Mouse (Mus musculus) lung, embryonic 16.5 days (tissue): ENCODE measurements around the gene Sept7. TPM values are rescaled to one million over a fixed set of nuclear protein-coding genes. Genes with fewer than 3 reads are reported as not detected.

Source experiments
- ATAC-seq: fragments of 200-750 bp; cut with Nextera tagmentation; 2 replicates; pipeline ENCODE4 v1.8.0; 2017; ENCODE audit warnings: low read depth, mild to moderate bottlenecking, moderate library complexity
- H3K27ac ChIP-seq: fragments of 300-500 bp; sonication (generic); 2 replicates; pipeline ENCODE4 v1.5.1; 2014; ENCODE audit warnings: mild to moderate bottlenecking, control low read depth, low read length
- H3K27me3 ChIP-seq: fragments of 300-500 bp; sonication (generic); 2 replicates; pipeline ENCODE4 v1.6.1; 2014; ENCODE audit warnings: low read depth, low read length, mixed read lengths; ENCODE audit not compliant: control insufficient read depth, insufficient read depth
- H3K36me3 ChIP-seq: fragments of 300-500 bp; sonication (generic); 2 replicates; pipeline ENCODE4 v1.6.1; 2014; ENCODE audit warnings: low read length; ENCODE audit not compliant: control insufficient read depth, insufficient read depth
- H3K4me1 ChIP-seq: fragments of 300-500 bp; sonication (generic); replicated peaks from 2 replicates; pipeline ENCODE4 v1.6.1; 2014; ENCODE audit warnings: low read length, mixed read lengths; ENCODE audit not compliant: control insufficient read depth, insufficient read depth
- H3K4me2 ChIP-seq: fragments of 300-500 bp; sonication (generic); 2 replicates; pipeline ENCODE4 v1.6.1; 2014; ENCODE audit warnings: low read depth, low read length, control low read depth
- H3K4me3 ChIP-seq: fragments of 300-500 bp; sonication (generic); 2 replicates; pipeline ENCODE4 v1.5.1; 2014; ENCODE audit warnings: mild to moderate bottlenecking, low read length, control low read depth
- H3K9ac ChIP-seq: fragments of 300-500 bp; sonication (generic); 2 replicates; pipeline ENCODE4 v1.6.1; 2014; ENCODE audit warnings: low read length, control low read depth
- H3K9me3 ChIP-seq: fragments of 300-500 bp; sonication (generic); 2 replicates; pipeline ENCODE4 v1.6.1; 2016; ENCODE audit warnings: low read length; ENCODE audit not compliant: control insufficient read depth
- WGBS: fragments of 180-500 bp; shearing (Covaris S2); extraction: QIAGEN DNeasy Blood & Tissue Kit; methylation state at CpG from one replicate; pipeline ENCODE4 v1.1.7; 2014; 5-methylcytosine and 5-hydroxymethylcytosine counted together
- polyA plus RNA-seq: library from polyadenylated mRNA; unstranded; fragments of >200 nt; fragmentation: Nextera tagmentation; extraction: Ambion mirVana; gene quantifications from 2 replicates; pipeline ENCODE4 v1.2.1, GENCODE M21; 2015

The Sept7 gene
- polyA plus RNA-seq, 1 experiment from 2014 or later: 327 TPM

GRCm38 (mm10) chr9:25251611-25252282 lies 492 bp upstream of the Sept7 start:
- H3K4me2 ChIP-seq: peak overlapping the region; percentile 85
- ATAC-seq: peak; percentile 88
- peak overlapping the region; percentile 100 for H3K4me3 ChIP-seq
- peaks cover 7% of the 10 kb centered on the region for H3K4me1 ChIP-seq
- 0% methylated on average over 41 of the region's 41 CpGs for WGBS
- H3K27me3 ChIP-seq: no peaks in the 10 kb centered on the region
- H3K27ac ChIP-seq: peak overlapping the region; percentile 98
- no peaks in the 10 kb centered on the region for H3K36me3 ChIP-seq
- peak overlapping the region; percentile 90 for H3K9ac ChIP-seq
- H3K9me3 ChIP-seq: no peaks in the 10 kb centered on the region

GRCm38 (mm10) chr9:25252759-25253477 lies 679 bp downstream of the Sept7 start:
- H3K27me3 ChIP-seq: no peaks in the 10 kb centered on the region
- no peaks in the 10 kb centered on the region for H3K9me3 ChIP-seq
- under 1% methylated on average over 38 of the region's 78 CpGs for WGBS
- H3K9ac ChIP-seq: peak overlapping the region; percentile 100
- peak overlapping the region; percentile 100 for H3K4me3 ChIP-seq
- H3K27ac ChIP-seq: peak overlapping the region; percentile 98
- peaks cover 7% of the 10 kb centered on the region for H3K4me1 ChIP-seq
- H3K36me3 ChIP-seq: no peaks in the 10 kb centered on the region
- H3K4me2 ChIP-seq: peak overlapping the region; percentile 51
- ATAC-seq: peak; percentile 46

- Histone ChIP-seq H3K9me3 (no peaks in the 10 kb centered on the region), H3K4me1 (peaks cover 7% of the 10 kb centered on the region), H3K27ac (peak overlapping the region; percentile 98), H3K4me2 (peak overlapping the region; percentile 51), H3K27me3 (no peaks in the 10 kb centered on the region), H3K9ac (peak overlapping the region; percentile 100), H3K4me3 (peak overlapping the region; percentile 100), H3K36me3 (no peaks in the 10 kb centered on the region)
- ATAC-seq: no peak
- WGBS: 1% methylated on average over 3 of the region's 3 CpGs
Measured at GRCm38 (mm10) chr9:25253478-25253824, 1.2 kb downstream of the Sept7 start.

GRCm38 (mm10) chr9:25260411-25260810 lies 8.2 kb downstream of the Sept7 start:
- 82% methylated on average over 3 of the region's 3 CpGs for WGBS
- ATAC-seq: no peak
- H3K27ac ChIP-seq: no peak overlapping the region
- H3K4me3 ChIP-seq: no peak overlapping the region
- H3K36me3 ChIP-seq: peaks cover 2% of the 10 kb centered on the region; the same call in 1 of the 2 replicates
- H3K9me3 ChIP-seq: no peaks in the 10 kb centered on the region
- no peaks in the 10 kb centered on the region for H3K27me3 ChIP-seq
- no peak overlapping the region for H3K9ac ChIP-seq
- no peaks in the 10 kb centered on the region for H3K4me1 ChIP-seq
- no peak overlapping the region for H3K4me2 ChIP-seq

DNA sequence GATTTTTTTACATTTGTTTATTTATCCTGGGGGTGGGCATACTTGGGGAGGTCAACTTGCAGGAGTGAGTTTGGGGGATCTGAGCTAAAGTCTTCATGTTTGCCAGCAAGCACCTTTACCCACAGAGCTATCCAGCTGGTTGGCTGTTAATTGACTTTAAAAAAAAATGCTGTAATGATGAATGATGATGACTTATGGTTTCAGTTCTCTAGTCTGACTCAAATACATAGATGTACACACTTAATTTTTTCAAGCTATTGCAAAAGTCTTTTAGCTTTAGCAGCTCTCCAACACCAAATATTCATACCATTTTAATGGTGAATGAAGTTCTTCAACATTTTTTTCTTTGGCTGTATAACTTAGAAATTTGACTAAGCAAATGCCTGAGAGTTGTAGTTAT lies 8.7 kb downstream of the Sept7 start:
- H3K4me1 ChIP-seq: no peaks in the 10 kb centered on the region
- ATAC-seq: no peak
- H3K9ac ChIP-seq: no peak overlapping the region
- no peaks in the 10 kb centered on the region for H3K9me3 ChIP-seq
- H3K27ac ChIP-seq: no peak overlapping the region
- no peak overlapping the region for H3K4me3 ChIP-seq
- no peak overlapping the region for H3K4me2 ChIP-seq
- no peaks in the 10 kb centered on the region for H3K27me3 ChIP-seq
- H3K36me3 ChIP-seq: peaks cover 5% of the 10 kb centered on the region

DNA sequence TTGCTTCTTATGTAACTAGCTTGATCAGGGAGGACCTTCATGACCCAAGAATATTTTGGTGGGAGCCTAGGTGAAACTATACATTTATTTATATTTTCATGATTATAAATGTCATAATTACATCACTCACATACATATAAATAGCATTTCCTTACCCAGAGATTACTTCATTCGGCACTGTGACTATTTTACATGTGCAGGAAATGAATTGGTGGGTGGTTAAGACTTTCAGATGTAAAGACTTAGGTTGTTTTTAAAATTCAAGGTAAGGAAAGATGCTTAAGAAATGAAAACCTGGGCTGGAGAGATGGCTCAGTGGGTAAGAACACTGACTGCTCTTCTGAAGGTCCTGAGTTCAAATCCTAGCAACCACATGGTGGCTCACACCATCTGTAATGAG lies 9.8 kb downstream of the Sept7 start:
- no peaks in the 10 kb centered on the region for H3K27me3 ChIP-seq
- no peak overlapping the region for H3K4me2 ChIP-seq
- no peak overlapping the region for H3K4me3 ChIP-seq
- ATAC-seq: no peak
- no peak overlapping the region for H3K9ac ChIP-seq
- peaks cover 10% of the 10 kb centered on the region for H3K36me3 ChIP-seq
- no peak overlapping the region for H3K27ac ChIP-seq
- WGBS: 53% methylated on average over 1 of the region's 1 CpGs
- no peaks in the 10 kb centered on the region for H3K9me3 ChIP-seq
- H3K4me1 ChIP-seq: no peaks in the 10 kb centered on the region

- Histone ChIP-seq H3K9me3 (no peaks in the 10 kb centered on the region), H3K9ac (no peak overlapping the region), H3K36me3 (peaks cover 14% of the 10 kb centered on the region), H3K4me1 (no peaks in the 10 kb centered on the region), H3K4me2 (no peak overlapping the region), H3K27me3 (no peaks in the 10 kb centered on the region), H3K4me3 (no peak overlapping the region), H3K27ac (no peak overlapping the region)
- no peak for ATAC-seq
- 82% methylated on average over 4 of the region's 4 CpGs for WGBS
Measured at GRCm38 (mm10) chr9:25265795-25266194, 13.6 kb downstream of the Sept7 start.

- Histone ChIP-seq H3K27me3 (no peaks in the 10 kb centered on the region), H3K4me3 (no peak overlapping the region), H3K27ac (no peak overlapping the region), H3K9me3 (no peaks in the 10 kb centered on the region), H3K36me3 (peaks cover 14% of the 10 kb centered on the region), H3K4me2 (no peak overlapping the region), H3K9ac (no peak overlapping the region), H3K4me1 (no peaks in the 10 kb centered on the region)
- ATAC-seq: no peak
- 94% methylated on average over 3 of the region's 3 CpGs for WGBS
Measured at GRCm38 (mm10) chr9:25267133-25267532, 14.9 kb downstream of the Sept7 start.

DNA sequence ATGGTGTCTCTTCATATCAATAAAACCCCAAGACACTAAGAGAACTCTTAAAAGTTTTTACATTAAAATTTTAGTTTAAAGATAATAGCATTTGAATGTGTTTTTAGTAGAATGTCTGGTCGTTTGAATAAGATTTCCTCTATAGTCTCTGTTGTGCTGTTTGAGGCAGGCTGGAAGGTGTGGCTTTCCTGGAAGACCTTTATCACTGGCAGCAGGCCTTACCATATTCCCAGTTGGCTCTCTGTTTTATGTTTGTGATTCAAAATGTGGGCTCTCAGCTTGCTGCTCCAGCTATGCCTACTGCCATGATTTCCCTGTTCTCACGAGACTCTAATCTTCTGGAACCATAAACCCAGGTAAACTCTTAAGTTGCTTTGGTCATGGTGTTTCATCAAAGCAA lies 15.3 kb downstream of the Sept7 start:
- WGBS: 88% methylated on average over 2 of the region's 2 CpGs
- Histone ChIP-seq H3K9me3 (no peaks in the 10 kb centered on the region), H3K36me3 (peaks cover 14% of the 10 kb centered on the region), H3K4me2 (no peak overlapping the region), H3K27ac (no peak overlapping the region), H3K4me1 (no peaks in the 10 kb centered on the region), H3K9ac (no peak overlapping the region), H3K27me3 (no peaks in the 10 kb centered on the region), H3K4me3 (no peak overlapping the region)
- no peak for ATAC-seq
